Mouse (Mus musculus): ENCODE data around the gene Cpt2. TPM values are rescaled to one million over a fixed set of nuclear protein-coding genes. Genes with fewer than 3 reads are reported as not detected.

Cpt2 gene
- 69.1 and 95.6 TPM in 2 replicates for polyA plus RNA-seq (2012)

- TF ChIP-seq GATA1 (IDR thresholded peaks at IDR 0.05; ENCODE audit: low read length): no peak
Measured at GRCm38 (mm10) chr4:107923145-107923802, at the start of gene Cpt2. TSS of gene Cpt2 (minus strand) at chr4:107923610.

GRCm38 (mm10) chr4:107971162-107971561 lies 47.8 kb upstream of the Cpt2 start:
- no peak for TF ChIP-seq GATA1 (IDR thresholded peaks at IDR 0.05; ENCODE audit: low read length)

- no peak for TF ChIP-seq GATA1 (IDR thresholded peaks at IDR 0.05; ENCODE audit: low read length)
Measured at GRCm38 (mm10) chr4:107969781-107970180, 46.4 kb upstream of the Cpt2 start.

GRCm38 (mm10) chr4:107967966-107968682 lies 44.7 kb upstream of the Cpt2 start, which contains the start of gene Slc1a7:
TSS of gene Slc1a7 (plus strand) at chr4:107968332.
- TF ChIP-seq GATA1 (IDR thresholded peaks at IDR 0.05; ENCODE audit: low read length): no peak

- no peak for TF ChIP-seq GATA1 (IDR thresholded peaks at IDR 0.05; ENCODE audit: low read length)
Measured at GRCm38 (mm10) chr4:107966416-107967109, 43.2 kb upstream of the Cpt2 start.

- no peak for TF ChIP-seq GATA1 (IDR thresholded peaks at IDR 0.05; ENCODE audit: low read length)
Measured at GRCm38 (mm10) chr4:107962792-107963191, 39.4 kb upstream of the Cpt2 start.

GRCm38 (mm10) chr4:107962044-107962732 lies 38.8 kb upstream of the Cpt2 start:
- TF ChIP-seq GATA1 (IDR thresholded peaks at IDR 0.05; ENCODE audit: low read length): no peak

- TF ChIP-seq GATA1 (IDR thresholded peaks at IDR 0.05; ENCODE audit: low read length): no peak
Measured at GRCm38 (mm10) chr4:107958487-107958886, 35.1 kb upstream of the Cpt2 start.

GRCm38 (mm10) chr4:107955691-107956090 lies 32.3 kb upstream of the Cpt2 start:
- no peak for TF ChIP-seq GATA1 (IDR thresholded peaks at IDR 0.05; ENCODE audit: low read length)

GRCm38 (mm10) chr4:107952845-107953244 lies 29.4 kb upstream of the Cpt2 start:
- TF ChIP-seq GATA1 (IDR thresholded peaks at IDR 0.05; ENCODE audit: low read length): no peak

GRCm38 (mm10) chr4:107949918-107950317 lies 26.5 kb upstream of the Cpt2 start:
- no peak for TF ChIP-seq GATA1 (IDR thresholded peaks at IDR 0.05; ENCODE audit: low read length)

- TF ChIP-seq GATA1 (IDR thresholded peaks at IDR 0.05; ENCODE audit: low read length): no peak
Measured at GRCm38 (mm10) chr4:107944141-107944540, 20.7 kb upstream of the Cpt2 start.

GRCm38 (mm10) chr4:107942741-107943140 lies 19.3 kb upstream of the Cpt2 start:
- TF ChIP-seq GATA1 (IDR thresholded peaks at IDR 0.05; ENCODE audit: low read length): no peak

- TF ChIP-seq GATA1 (IDR thresholded peaks at IDR 0.05; ENCODE audit: low read length): no peak
Measured at GRCm38 (mm10) chr4:107938124-107938523, 14.7 kb upstream of the Cpt2 start.

- no peak for TF ChIP-seq GATA1 (IDR thresholded peaks at IDR 0.05; ENCODE audit: low read length)
Measured at GRCm38 (mm10) chr4:107937338-107937737, 13.9 kb upstream of the Cpt2 start.

GRCm38 (mm10) chr4:107935254-107935653 lies 11.8 kb upstream of the Cpt2 start:
- no peak for TF ChIP-seq GATA1 (IDR thresholded peaks at IDR 0.05; ENCODE audit: low read length)

All from G1E-ER4 (cell line).